Mouse (Mus musculus): Measurements from ENCODE around the gene A1bg.

The A1bg gene

GRCm38 (mm10) chr15:60922912-60923311 lies at the start of gene A1bg:
Gene A1bg (minus strand): TSS chr15:60923012.
- no peak for DNase-seq (ENCODE audit: low spot score in 2 of 2)

DNA sequence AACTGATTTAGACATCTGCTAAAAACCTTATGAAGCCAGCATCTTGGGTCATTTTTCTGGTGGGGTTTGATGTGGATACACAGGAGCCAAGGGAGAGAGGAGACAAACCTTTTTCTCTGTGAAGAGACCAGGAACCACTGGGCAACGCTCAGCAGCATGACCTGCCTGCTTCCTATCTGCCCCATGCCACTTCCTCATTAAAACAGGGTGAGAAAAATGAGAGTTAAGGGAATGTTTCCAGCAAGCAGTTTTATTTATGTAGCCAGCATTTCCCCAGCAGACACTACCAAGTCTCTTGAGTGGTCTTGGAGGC lies 45.7 kb upstream of the A1bg start:
- no peak for DNase-seq (ENCODE audit: low spot score in 2 of 2)

DNA sequence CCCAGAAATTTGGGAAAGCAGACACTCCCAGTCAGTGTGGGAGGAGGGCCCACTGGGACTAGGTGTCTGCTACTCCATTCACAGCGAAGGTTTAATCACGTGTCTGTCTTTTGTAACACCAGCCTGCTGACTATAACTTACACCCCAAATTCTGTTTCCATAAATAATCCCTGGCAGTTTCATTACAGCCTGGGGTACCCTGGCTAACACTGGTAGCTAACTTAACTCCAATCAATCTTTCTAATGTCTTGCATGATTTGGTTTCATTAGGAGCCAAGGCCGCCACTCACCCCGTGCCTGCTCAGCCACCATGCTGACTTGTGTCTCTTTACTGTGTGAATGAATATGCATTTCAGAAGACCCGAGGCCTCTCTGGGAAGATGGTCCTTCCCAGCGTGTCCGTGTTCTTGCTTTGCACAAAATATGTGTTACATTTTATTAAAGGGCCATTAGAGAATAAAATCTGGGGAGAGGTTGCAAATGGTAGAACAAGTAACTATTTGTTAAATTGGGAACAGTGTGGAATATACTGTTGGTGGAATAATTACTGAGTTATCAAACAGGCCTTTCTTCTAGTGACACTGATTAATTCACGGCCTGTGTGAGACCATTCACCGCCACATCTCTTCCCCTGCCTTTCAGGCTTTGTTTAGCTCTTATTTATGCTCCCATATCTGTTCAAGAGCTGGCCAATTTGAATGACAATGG lies 45.2 kb upstream of the A1bg start:
- no peak for DNase-seq (ENCODE audit: low spot score in 2 of 2)

- DNase-seq (ENCODE audit: low spot score in 2 of 2) = no peak
Measured at GRCm38 (mm10) chr15:60925686-60926085, 2.9 kb upstream of the A1bg start.

DNA sequence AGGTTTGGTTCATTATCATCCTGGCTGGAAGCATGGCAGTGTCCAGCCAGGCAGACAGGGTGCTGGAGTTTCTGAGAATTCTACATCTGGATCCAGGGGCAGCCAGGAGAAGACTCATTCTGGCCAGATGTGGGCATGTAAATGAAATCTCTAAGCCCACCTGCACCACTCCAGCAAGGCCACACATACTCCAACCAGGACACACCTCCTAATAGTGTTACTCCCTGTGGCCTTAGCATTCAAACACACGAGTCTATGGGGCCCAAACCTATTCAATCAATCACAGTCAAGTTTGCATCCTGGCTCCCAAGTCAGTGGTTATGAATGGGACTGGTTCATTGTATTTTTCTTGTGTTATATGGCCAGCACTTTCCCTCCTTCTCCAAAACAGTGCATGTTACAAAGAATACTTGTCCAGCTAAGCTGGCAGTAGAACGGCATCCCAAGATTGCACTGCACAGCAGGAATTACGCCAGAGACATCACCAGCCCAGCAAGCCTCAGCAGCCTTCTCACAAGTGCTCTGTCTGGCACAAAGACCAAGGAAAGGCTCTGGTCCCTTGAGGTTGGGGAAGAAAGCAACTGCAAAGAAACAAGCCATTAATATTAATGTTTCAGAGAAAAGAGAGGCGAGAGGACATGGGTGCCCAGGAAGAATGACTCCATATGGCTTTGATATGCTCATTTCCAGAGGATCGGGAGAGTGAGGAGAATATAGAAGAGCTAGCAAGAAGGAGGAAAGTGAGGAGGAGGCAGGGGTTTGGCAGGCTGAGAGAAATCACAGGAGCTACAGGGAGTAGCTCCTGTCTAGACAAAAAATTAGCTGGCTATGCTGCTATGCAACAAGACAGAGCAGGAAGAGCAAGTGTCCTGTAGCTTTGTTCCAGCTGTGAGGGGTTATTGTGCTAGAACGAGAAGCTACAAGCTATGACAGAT lies 18.8 kb downstream of the A1bg start:
- DNase-seq (ENCODE audit: low spot score in 2 of 2) = no peak

- no peak for DNase-seq (ENCODE audit: low spot score in 2 of 2)
Measured at GRCm38 (mm10) chr15:60898187-60898965, 24.4 kb downstream of the A1bg start.

DNA sequence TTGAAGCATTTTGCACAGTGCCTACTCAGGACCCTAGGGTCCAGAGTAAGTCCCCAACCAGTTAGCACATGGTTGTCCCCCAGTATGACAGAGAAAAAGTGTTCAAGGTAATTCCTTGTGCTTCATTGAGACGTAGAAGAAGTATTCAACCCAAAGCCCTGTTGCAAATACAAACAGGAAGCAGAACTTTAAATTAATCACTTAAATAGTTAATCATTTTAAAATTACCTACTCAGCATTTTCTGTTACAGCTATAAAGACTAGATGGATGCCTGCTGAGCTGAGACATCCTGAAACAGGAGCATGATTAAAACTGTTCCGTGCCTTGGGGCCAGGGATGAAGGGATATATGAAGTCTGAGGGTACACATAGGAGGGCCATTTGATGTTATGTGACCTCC lies 26.8 kb downstream of the A1bg start:
- DNase-seq (ENCODE audit: low spot score in 2 of 2) = no peak

DNA sequence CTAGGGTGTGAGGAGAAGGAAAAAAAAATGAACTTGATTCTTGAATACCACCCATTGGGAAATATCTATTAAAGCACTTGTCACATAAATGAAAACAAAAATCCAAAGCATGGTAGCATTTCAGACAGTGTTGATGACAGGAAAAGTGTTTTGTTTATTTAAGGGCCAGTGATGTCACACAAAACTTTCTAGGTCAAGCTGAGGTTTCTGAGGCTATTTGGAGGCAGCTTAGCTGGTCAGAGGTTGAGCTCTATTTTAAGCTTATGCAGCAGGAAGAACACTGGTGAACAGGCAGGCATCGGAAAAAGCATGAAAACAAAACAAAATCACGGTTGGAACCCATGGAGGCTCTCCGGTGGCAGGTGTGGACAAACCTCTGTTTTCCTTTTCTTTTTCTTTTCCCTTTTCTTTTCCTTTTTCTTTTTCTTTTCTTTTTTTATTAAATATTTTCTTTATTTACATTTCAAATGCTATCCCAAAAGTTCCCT lies 29.8 kb downstream of the A1bg start:
- no peak for DNase-seq (ENCODE audit: low spot score in 2 of 2)

DNA sequence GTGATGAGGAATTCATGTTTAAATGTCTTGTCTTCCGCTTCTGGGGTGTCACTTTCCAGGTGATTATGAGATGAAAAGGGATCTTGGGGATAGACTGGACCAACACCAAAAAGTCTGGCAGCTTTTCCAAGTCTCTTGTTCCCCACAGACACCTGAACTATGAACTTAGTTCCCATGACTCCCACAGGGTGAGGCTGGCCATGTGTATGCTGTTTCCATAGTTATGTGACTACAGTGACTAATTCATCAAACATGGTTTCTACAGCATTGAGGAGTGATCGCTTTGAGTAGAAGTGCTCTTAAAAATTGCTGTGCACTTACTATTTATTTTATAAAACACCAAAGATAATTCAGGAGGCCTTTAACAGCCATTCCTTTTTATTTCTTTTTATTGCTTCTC lies 34.1 kb downstream of the A1bg start:
- DNase-seq (ENCODE audit: low spot score in 2 of 2) = no peak

DNA sequence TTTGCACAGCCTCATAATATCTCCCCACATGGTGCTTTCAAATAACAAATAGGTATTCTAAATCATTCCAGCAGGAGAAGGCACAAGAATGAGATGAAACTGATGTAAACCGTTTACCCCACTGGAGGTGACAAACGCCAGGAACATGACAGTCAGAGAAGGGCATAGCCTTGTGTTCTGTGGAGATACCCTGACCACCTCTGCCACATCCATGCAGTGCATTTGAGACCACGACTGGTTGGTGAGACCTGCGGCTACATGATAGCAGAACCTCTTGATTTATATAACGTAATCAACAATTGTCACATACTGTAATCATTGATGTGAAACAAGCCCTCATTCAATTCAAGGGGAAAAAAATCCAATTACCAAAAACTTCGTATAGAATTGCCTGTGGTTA lies 47.1 kb downstream of the A1bg start:
- no peak for DNase-seq (ENCODE audit: low spot score in 2 of 2)

DNA sequence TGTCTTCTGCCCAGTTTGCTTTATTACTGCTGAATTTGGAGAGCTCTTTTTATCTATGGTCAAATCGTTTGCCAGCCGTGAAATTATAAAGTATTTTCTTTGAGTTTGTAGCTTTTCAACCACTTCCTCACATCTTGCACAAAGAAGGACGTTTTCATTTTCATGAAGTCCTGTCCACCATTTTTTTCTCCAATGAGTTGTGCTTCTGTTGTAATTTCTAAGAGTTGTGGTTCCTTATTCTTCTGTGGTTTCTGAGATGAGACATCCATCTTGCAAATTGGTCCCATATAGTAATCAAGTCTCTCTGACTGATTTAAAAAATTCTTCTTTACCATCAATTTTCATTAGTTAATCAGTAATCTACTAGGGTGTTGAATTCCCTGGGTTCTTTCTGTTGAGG lies 60.4 kb downstream of the A1bg start:
- no peak for DNase-seq (ENCODE audit: low spot score in 2 of 2)

- DNase-seq (ENCODE audit: low spot score in 2 of 2) = no peak
Measured at GRCm38 (mm10) chr15:60855112-60855511, 67.7 kb downstream of the A1bg start.

GRCm38 (mm10) chr15:60854151-60854550 lies 68.7 kb downstream of the A1bg start:
- no peak for DNase-seq (ENCODE audit: low spot score in 2 of 2)

GRCm38 (mm10) chr15:60853231-60853999 lies 69.4 kb downstream of the A1bg start, which contains the start of gene Fam84b:
Gene Fam84b (minus strand): TSS chr15:60853778.
- no peak for DNase-seq (ENCODE audit: low spot score in 2 of 2)

GRCm38 (mm10) chr15:60848630-60849029 lies 74.2 kb downstream of the A1bg start:
- DNase-seq (ENCODE audit: low spot score in 2 of 2) = no peak

Data from thymus, postnatal 10 days (tissue).